In genomic region chr4:47136699-47137101, GRCm38 (mm10) we compare ENCODE assay signal across 9 mouse cellular contexts. TPM values are rescaled to one million over a fixed set of nuclear protein-coding genes. Genes with fewer than 3 reads are reported as not detected.
DNase-seq lines count a peak whose midpoint lies in the region; ATAC-seq and TF ChIP-seq lines count a peak whose summit lies in the region.
"Had no signal": no experiment of that assay in that cellular context is flagged by ENCODE, and none has a peak within 500 bp of the region (broad histone marks: within the 10 kb centered on the region; RNA-seq: fewer than 3 reads in every experiment).

No protein-coding gene starts in this region.

- H3K9ac ChIP-seq in hindbrain, embryonic 12.5 days: no peak overlapping the region

- no peak overlapping the region for H3K4me3 ChIP-seq in kidney, adult 2 months (ENCODE audit: insufficient read depth, low read depth, low read length)
- H3K4me3 ChIP-seq in small intestine, adult 2 months (ENCODE audit: low read depth, low read length): no peak overlapping the region
- no peak overlapping the region for H3K4me3 ChIP-seq in hindbrain, embryonic 12.5 days

- WGBS in kidney, adult 2 months: 69% methylated on average over 8 of the region's 8 CpGs
- WGBS in small intestine, adult 2 months: 67% methylated on average over 8 of the region's 8 CpGs
- 80% methylated on average over 8 of the region's 8 CpGs for WGBS in hindbrain, embryonic 12.5 days

- H3K4me2 ChIP-seq in hindbrain, embryonic 12.5 days (replicated peaks): no peak overlapping the region

- no peak for ATAC-seq in hindbrain, embryonic 12.5 days (ENCODE audit: low FRiP score)
- ATAC-seq: hindbrain, embryonic 16.5 days had no signal

- no peak for TF ChIP-seq CTCF in kidney, adult 2 months (conservative IDR thresholded peaks at IDR 0.05; ENCODE audit: insufficient read depth, insufficient read length, low read depth, low read length)
- TF ChIP-seq CTCF in small intestine, adult 2 months (IDR thresholded peaks at IDR 0.05; ENCODE audit: extremely low read depth, insufficient read length, insufficient replicate concordance, low read depth, low read length): no peak

- DNase-seq in left cerebral cortex, postnatal 25 days (ENCODE audit: low spot score in 2 of 2): peak; percentile 36 to 77
- DNase-seq in left cerebral cortex, adult 8-10 months (ENCODE audit: low spot score in 2 of 2): no peak
- DNase-seq in gastrocnemius, postnatal 25 days: peak; percentile 66
- peak; percentile 87 for DNase-seq in kidney, adult 2 months
- no peak for DNase-seq in cerebellum, postnatal 4 days (ENCODE audit: low spot score in 2 of 2)
- DNase-seq: thymus, adult 2 months had no signal

- H3K9me3 ChIP-seq in hindbrain, embryonic 12.5 days (replicated peaks): no peaks in the 10 kb centered on the region

- H3K36me3 ChIP-seq in kidney, adult 2 months (ENCODE audit: control insufficient read depth, insufficient read depth, low read length): no peaks in the 10 kb centered on the region
- no peaks in the 10 kb centered on the region for H3K36me3 ChIP-seq in small intestine, adult 2 months (ENCODE audit: control insufficient read depth, insufficient read depth, low read length)
- H3K36me3 ChIP-seq in hindbrain, embryonic 12.5 days: no peaks in the 10 kb centered on the region

- intact Hi-C loops in left cerebral cortex, postnatal 25 days (cut with DNase I): loop anchor here (5.0 kb wide), 2 partner anchors 91 to 216 kb away; partner anchors contain the start of gene Tgfbr1

- H3K27ac ChIP-seq in kidney, adult 2 months (ENCODE audit: insufficient read depth, low read depth, low read length): peak overlapping the region; percentile 73
- peak overlapping the region; percentile 61 for H3K27ac ChIP-seq in small intestine, adult 2 months (ENCODE audit: insufficient read depth, low read depth, low read length)
- no peak overlapping the region for H3K27ac ChIP-seq in hindbrain, embryonic 12.5 days

- H3K4me1 ChIP-seq in kidney, adult 2 months (ENCODE audit: control insufficient read depth, insufficient read depth, low read length): 0 out of 2 replicates have a peak, but pooled peaks cover 4% of the 10 kb centered on the region
- no peaks in the 10 kb centered on the region for H3K4me1 ChIP-seq in small intestine, adult 2 months (ENCODE audit: control insufficient read depth, insufficient read depth, insufficient read length, low read length)
- H3K4me1 ChIP-seq in hindbrain, embryonic 12.5 days: peaks cover 13% of the 10 kb centered on the region

- H3K27me3 ChIP-seq in kidney, adult 2 months (replicated peaks; ENCODE audit: control insufficient read depth, insufficient read depth, low read length): no peaks in the 10 kb centered on the region
- H3K27me3 ChIP-seq in small intestine, adult 2 months (ENCODE audit: control insufficient read depth, insufficient read depth, low read length): no peaks in the 10 kb centered on the region
- H3K27me3 ChIP-seq in hindbrain, embryonic 12.5 days: no peaks in the 10 kb centered on the region

- TF ChIP-seq POLR2A in kidney, adult 2 months (IDR thresholded peaks at IDR 0.05; ENCODE audit: low read depth, low read length): no peak
- TF ChIP-seq POLR2A in small intestine, adult 2 months (IDR thresholded peaks at IDR 0.05; ENCODE audit: low read depth, low read length): no peak

RNA-seq across cellular contexts. Expression of gene Galnt12, which starts 45.0 kb away (rescaled TPM):
- total RNA-seq in left cerebral cortex, postnatal 25 days (2021): 1 to 10 TPM in 1 of 2 experiments, under 1 TPM in 1; 0.76 to 1.2 TPM
- 1 to 10 TPM in 2 of 4 experiments, under 1 TPM in 2; 0.78 to 1.5 (median 1.0) TPM for total RNA-seq in left cerebral cortex, adult 8-10 months (2022)
- under 1 TPM; 0.16 to 0.20 TPM for total RNA-seq in gastrocnemius, postnatal 25 days (2021)
- 3.1 and 3.6 TPM in 2 replicates for polyA plus RNA-seq in kidney, adult 2 months (2012; rRNA removed)
- polyA plus RNA-seq in small intestine, adult 2 months (2012; rRNA removed): 18.0 and 28.3 TPM in 2 replicates
- polyA plus RNA-seq in hindbrain, embryonic 12.5 days (2016; fragmentation: Nextera tagmentation; extraction: Ambion mirVana): 2.3 and 3.4 TPM in 2 replicates

Comparison
In these comparisons a context has a peak if more than half of its experiments do, and no peak if none do; other contexts are left out.
1. DNase-seq: peak in left cerebral cortex, postnatal 25 days (2 of 2), gastrocnemius, postnatal 25 days (single experiment) and kidney, adult 2 months (single experiment); none in left cerebral cortex, adult 8-10 months (0 of 2) and cerebellum, postnatal 4 days (0 of 2).